Mouse (Mus musculus) liver, embryonic 14.5 days (tissue): ENCODE measurements around the gene 1700001J03Rik. TPM values are rescaled to one million over a fixed set of nuclear protein-coding genes. Genes with fewer than 3 reads are reported as not detected.
"Not testable (repeated sequence)": the region's sequence is repeated elsewhere in the genome, so short reads cannot be mapped to it uniquely, and the experiment has no call there.

Source experiments
- ATAC-seq: fragments of 200-750 bp; cut with Nextera tagmentation; 2 replicates; pipeline ENCODE4 v1.8.0; 2017; ENCODE audit warnings: moderate number of reproducible peaks, mild to moderate bottlenecking, moderate library complexity; ENCODE audit not compliant: insufficient read depth
- DNase-seq, 3 experiments: peaks; one replicate each; pipeline ENCODE4 v3.0.0-alpha.2; 2012 to 2013; ENCODE audit warnings: low read depth in 3 of 3, low spot score in 3 of 3
- H3K27ac ChIP-seq: fragments of 300-500 bp; sonication (generic); 2 replicates; pipeline ENCODE4 v1.5.1; 2014; ENCODE audit warnings: moderate library complexity, mild to moderate bottlenecking, control low read depth, inconsistent platforms
- H3K27me3 ChIP-seq: fragments of 300-500 bp; sonication (generic); 2 replicates; pipeline ENCODE4 v1.6.1; 2014; ENCODE audit warnings: mild to moderate bottlenecking, low read length, moderate library complexity; ENCODE audit not compliant: control insufficient read depth, insufficient read depth
- H3K36me3 ChIP-seq: fragments of 300-500 bp; sonication (generic); replicated peaks from 2 replicates; pipeline ENCODE4 v1.6.1; 2014; ENCODE audit warnings: low read depth; ENCODE audit not compliant: control insufficient read depth, insufficient read depth
- H3K4me1 ChIP-seq, 2 experiments: fragments of 200-500 bp in 1 of 2; fragments of 300-500 bp in 1 of 2; sonication (generic) in 1 of 2; replicated peaks; 2 replicates each; pipeline ENCODE4 v1.6.1; 2012 to 2014; ENCODE audit warnings: antibody characterized with exemption in 1 of 2, inconsistent platforms in 1 of 2, low read length in 1 of 2; ENCODE audit not compliant: control insufficient read depth in 2 of 2, insufficient read depth in 2 of 2
- H3K4me2 ChIP-seq: fragments of 300-500 bp; sonication (generic); 2 replicates; pipeline ENCODE4 v1.6.1; 2014; ENCODE audit warnings: low read depth, mild to moderate bottlenecking, control low read depth, moderate library complexity
- H3K4me3 ChIP-seq, 2 experiments: fragments of 200-500 bp in 1 of 2; fragments of 300-500 bp in 1 of 2; sonication (generic) in 1 of 2; 2 replicates each; pipeline ENCODE4 v1.5.1; 2012 to 2014; ENCODE audit warnings: low read depth in 2 of 2, low read length in 2 of 2, mild to moderate bottlenecking in 2 of 2, control low read depth in 1 of 2, inconsistent platforms in 1 of 2, moderate library complexity in 1 of 2; ENCODE audit not compliant: insufficient read depth in 1 of 2
- H3K9ac ChIP-seq: fragments of 300-500 bp; sonication (generic); replicated peaks from 2 replicates; pipeline ENCODE4 v1.6.1; 2014; ENCODE audit warnings: mild to moderate bottlenecking, control low read depth, moderate library complexity
- H3K9me3 ChIP-seq: fragments of 300-500 bp; sonication (generic); 2 replicates; pipeline ENCODE4 v1.6.1; 2016; ENCODE audit warnings: low read length, mixed read lengths; ENCODE audit not compliant: control insufficient read depth
- CTCF ChIP-seq: IDR thresholded peaks from 2 replicates; pipeline ENCODE4 v1.5.1; 2016; ENCODE audit warnings: antibody characterized with exemption, low read depth, control low read depth
- EP300 ChIP-seq: IDR thresholded peaks from 2 replicates; pipeline ENCODE4 v1.6.1; 2016; ENCODE audit warnings: antibody characterized with exemption, low read depth
- WGBS: fragments of 180-500 bp; shearing (Covaris S2); extraction: QIAGEN DNeasy Blood & Tissue Kit; methylation state at CpG from one replicate; pipeline ENCODE4 v1.1.7; 2014; ENCODE audit not compliant: insufficient replicate concordance; 5-methylcytosine and 5-hydroxymethylcytosine counted together
- polyA plus RNA-seq, 2 experiments: library from polyadenylated mRNA; depleted of rRNA in 1 of 2; stranded (reverse) in 1 of 2; unstranded in 1 of 2; fragments of >200 nt; fragmentation: Nextera tagmentation in 1 of 2; extraction: Ambion mirVana in 1 of 2; gene quantifications; 2 replicates each; pipeline versions ENCODE4 v1.2.1 to v1.2.3; 2012 to 2014

Gene 1700001J03Rik
- polyA plus RNA-seq, 2 experiments: 0.17 TPM; not detected in 1

DNA sequence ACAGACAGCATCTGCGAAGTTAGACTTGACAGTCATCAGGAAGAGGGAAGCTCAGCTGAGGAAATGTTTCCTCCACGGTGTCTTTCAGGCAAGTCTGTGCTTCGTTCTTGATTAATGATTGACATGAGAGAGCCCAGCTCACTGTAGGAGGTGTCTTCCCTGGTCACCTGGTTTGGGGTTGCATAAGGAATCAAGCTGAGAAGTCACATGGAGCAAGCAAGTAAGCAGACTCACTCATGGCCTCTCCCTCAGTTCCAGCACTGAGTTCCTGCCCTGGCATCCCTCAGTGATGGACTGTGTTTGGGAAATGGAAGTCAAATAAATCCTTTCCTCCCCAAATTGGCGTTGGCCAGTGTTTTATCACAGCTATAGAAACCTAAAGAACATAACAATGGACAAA is 5.0 kb upstream of the 1700001J03Rik start:
- Histone ChIP-seq H3K9ac (no peak overlapping the region), H3K27ac (no peak overlapping the region), H3K4me2 (no peak overlapping the region), H3K36me3 (no peaks in the 10 kb centered on the region), H3K4me1 (no peaks in the 10 kb centered on the region), H3K9me3 (no peaks in the 10 kb centered on the region), H3K4me3 (no peak overlapping the region), H3K27me3 (no peaks in the 10 kb centered on the region)
- ATAC-seq: no peak
- TF ChIP-seq EP300: no peak
- no peak for TF ChIP-seq CTCF
- DNase-seq: no peak
- WGBS: 30% methylated on average over 4 of the region's 4 CpGs

DNA sequence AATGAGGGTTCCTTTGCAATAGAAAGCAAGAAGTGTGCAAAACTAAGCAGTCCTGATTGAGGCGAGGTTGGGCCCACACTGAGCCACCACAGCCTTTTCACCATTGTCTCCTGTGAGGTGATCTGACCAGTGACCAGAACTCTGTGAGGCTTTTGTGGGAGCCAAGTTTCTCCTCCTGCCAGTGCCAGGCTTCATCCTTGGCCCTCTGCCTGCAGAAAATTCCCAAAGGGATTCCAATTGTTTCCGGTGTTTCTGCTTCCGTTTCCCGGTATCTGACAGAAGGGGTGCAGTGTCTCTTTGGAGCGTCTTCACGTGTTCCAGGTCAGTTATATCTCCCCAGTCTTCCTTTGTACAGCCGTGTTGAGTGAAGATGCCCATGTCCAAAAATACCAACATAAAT is 3.6 kb upstream of the 1700001J03Rik start:
- H3K4me3 ChIP-seq: no peak overlapping the region
- no peak for DNase-seq
- no peaks in the 10 kb centered on the region for H3K36me3 ChIP-seq
- H3K9me3 ChIP-seq: no peaks in the 10 kb centered on the region
- WGBS: 69% methylated on average over 7 of the region's 7 CpGs
- no peak overlapping the region for H3K27ac ChIP-seq
- TF ChIP-seq CTCF (no peak), EP300 (no peak)
- no peak for ATAC-seq
- H3K4me2 ChIP-seq: no peak overlapping the region
- H3K4me1 ChIP-seq: no peaks in the 10 kb centered on the region
- no peaks in the 10 kb centered on the region for H3K27me3 ChIP-seq
- no peak overlapping the region for H3K9ac ChIP-seq

DNA sequence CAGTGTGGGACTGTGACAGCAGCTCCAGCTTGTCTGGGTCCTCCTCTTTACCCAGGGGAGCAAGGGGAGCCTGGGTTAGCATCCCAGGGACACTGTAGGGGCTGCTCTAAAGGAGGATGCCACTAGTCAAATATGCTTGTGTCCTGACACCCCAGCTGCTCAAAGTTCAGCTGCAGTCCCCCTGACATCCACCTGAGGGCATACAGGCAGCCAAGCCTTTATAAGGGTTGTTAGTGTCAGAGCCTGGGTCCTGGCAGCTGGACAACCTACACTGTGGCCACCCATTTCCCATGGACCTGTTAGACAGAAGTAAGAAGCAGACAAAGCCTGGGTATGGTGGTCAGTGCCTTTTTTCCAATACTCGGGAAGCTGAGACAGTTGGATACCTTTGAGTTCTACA is 3.0 kb upstream of the 1700001J03Rik start:
- DNase-seq (no peak), ATAC-seq (no peak)
- Histone ChIP-seq H3K9ac (no peak overlapping the region), H3K4me2 (no peak overlapping the region), H3K36me3 (no peaks in the 10 kb centered on the region), H3K4me1 (no peaks in the 10 kb centered on the region), H3K4me3 (no peak overlapping the region), H3K27me3 (no peaks in the 10 kb centered on the region), H3K9me3 (no peaks in the 10 kb centered on the region), H3K27ac (no peak overlapping the region)
- WGBS: 65% methylated on average over 1 of the region's 1 CpGs
- no peak for TF ChIP-seq EP300
- TF ChIP-seq CTCF: peak; percentile 60

DNA sequence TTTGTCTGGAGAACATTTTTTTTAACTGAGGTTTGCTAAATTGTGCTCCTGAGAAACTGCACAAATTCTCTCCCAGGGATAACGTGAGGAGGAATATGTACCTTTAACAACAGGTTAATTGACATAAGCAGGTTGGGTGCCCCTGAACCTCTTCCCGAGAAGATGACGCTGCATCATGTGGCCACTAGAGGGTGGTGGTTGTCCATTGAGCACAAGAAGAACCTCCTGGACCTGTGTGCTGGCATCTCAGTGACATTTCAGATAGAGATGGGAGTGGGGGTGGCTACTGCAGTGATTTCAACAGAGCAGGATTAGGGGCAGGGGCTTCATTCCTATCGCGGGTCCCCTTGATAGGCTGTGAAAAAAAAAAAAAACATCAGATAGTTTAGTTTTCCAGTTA is 2.3 kb upstream of the 1700001J03Rik start:
- not testable (repeated sequence) for ATAC-seq, H3K27me3 ChIP-seq, H3K4me2 ChIP-seq, H3K4me3 ChIP-seq, H3K9me3 ChIP-seq, H3K4me1 ChIP-seq, H3K9ac ChIP-seq, H3K27ac ChIP-seq, H3K36me3 ChIP-seq
- WGBS: 14% methylated on average over 5 of the region's 5 CpGs
- DNase-seq: peak; percentile 28 to 41 (median 37)
- peak; percentile 86 for TF ChIP-seq CTCF

DNA sequence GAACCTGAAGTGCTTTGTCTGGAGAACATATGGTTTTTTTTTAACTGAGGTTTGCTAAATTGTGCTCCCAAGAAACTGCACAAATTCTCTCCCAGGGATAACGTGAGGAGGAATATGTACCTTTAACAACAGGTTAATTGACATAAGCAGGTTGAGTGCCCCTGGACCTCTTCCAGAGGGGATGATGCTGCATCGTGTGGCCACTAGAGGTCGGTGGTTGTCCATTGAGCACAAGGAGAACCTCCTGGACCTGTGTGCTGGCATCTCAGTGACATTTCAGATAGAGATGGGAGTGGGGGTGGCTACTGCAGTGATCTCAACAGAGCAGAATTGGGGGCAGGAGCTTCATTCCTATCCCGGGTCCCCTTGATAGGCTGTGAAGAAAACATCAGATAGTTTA is 12.4 kb downstream of the 1700001J03Rik start:
- not testable (repeated sequence) for DNase-seq, H3K4me3 ChIP-seq, ATAC-seq, H3K9me3 ChIP-seq, H3K27me3 ChIP-seq, H3K4me2 ChIP-seq, H3K9ac ChIP-seq, H3K4me1 ChIP-seq, H3K36me3 ChIP-seq, H3K27ac ChIP-seq
- peak; percentile 52 for TF ChIP-seq CTCF
- WGBS: 39% methylated on average over 4 of the region's 4 CpGs

DNA sequence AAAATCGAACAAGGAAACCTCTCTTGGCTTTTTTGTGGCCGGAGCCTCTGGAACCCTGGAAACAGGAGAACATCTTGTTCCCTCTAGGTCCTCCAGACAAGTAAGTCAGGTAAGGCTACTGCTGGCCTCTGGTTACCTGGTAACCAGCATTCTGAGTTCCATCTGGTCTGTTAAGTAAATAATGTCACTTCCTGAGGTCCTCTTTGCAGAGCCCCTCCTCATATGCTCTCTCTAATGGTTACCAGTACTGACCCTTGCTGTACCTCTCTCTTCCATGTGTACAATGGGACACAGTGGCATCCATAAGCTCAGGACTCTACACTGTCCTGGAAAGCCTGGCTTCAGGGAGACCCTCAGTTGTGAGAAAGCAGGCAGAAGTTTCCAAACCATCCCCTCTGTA is 14.5 kb downstream of the 1700001J03Rik start, which contains the start of gene Gm6309:
Gene Gm6309 (minus strand): TSS at position 101 of the 400 bp plus-strand sequence.
- not testable (repeated sequence) for H3K4me1 ChIP-seq, H3K9me3 ChIP-seq, H3K36me3 ChIP-seq, H3K9ac ChIP-seq, H3K27me3 ChIP-seq, H3K4me2 ChIP-seq, ATAC-seq, H3K27ac ChIP-seq, DNase-seq, H3K4me3 ChIP-seq
- 52% methylated on average over 2 of the region's 2 CpGs for WGBS

DNA sequence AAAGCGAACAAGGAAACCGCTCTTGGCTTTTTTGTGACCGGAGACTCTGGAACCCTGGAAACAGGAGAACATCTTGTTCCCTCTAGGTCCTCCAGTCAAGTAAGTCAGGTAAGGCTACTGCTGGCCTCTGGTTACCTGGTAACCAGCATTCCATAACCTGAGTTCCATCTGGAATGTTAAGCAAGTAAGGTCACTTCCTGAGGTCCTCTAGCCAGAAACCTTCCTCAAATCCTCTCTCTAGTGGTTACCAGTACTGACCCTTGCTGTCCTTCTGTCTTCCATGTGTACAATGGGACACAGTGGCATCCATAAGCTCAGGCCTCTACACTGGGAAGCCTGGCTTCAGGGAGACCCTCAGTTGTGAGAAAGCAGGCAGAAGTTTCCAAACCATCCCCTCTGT is 24.7 kb downstream of the 1700001J03Rik start, which contains the start of gene Gm5565:
Gene Gm5565 (minus strand): TSS at position 101 of the 400 bp plus-strand sequence.
- H3K36me3 ChIP-seq, H3K9ac ChIP-seq, ATAC-seq, DNase-seq, H3K27me3 ChIP-seq, H3K4me3 ChIP-seq, H3K4me2 ChIP-seq, H3K27ac ChIP-seq, H3K9me3 ChIP-seq, H3K4me1 ChIP-seq: not testable (repeated sequence)
- 84% methylated on average over 3 of the region's 3 CpGs for WGBS

DNA sequence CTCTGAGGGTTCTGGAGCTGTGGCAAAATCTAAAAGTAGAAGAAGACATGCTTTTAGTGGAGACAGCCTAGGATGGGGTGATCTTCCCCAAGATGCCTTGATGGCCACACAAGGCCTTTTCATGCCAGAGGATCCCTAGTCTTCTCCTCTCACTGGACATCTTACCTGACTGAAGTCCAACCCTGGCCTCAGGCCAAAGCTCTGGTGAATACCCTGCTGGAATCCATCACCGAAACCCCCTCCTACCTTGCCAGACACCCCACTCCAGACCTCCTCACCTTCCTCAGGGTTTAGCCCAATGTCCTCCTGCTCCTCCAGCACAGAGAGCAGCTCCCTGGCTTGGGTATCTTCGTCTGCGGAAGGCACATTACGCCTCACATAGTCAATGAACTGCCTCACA is 26.8 kb downstream of the 1700001J03Rik start:
- ATAC-seq, H3K27ac ChIP-seq, H3K4me3 ChIP-seq, H3K9ac ChIP-seq, H3K4me2 ChIP-seq, H3K36me3 ChIP-seq, H3K9me3 ChIP-seq, H3K27me3 ChIP-seq, DNase-seq, H3K4me1 ChIP-seq: not testable (repeated sequence)
- 80% methylated on average over 4 of the region's 4 CpGs for WGBS
